Mouse (Mus musculus): Measurements from ENCODE around the gene Trpc5. TPM values are rescaled to one million over a fixed set of nuclear protein-coding genes. Genes with fewer than 3 reads are reported as not detected.

Gene Trpc5
- polyA plus RNA-seq (2012; rRNA removed): 0.22 and 0.24 TPM in 2 replicates

DNA sequence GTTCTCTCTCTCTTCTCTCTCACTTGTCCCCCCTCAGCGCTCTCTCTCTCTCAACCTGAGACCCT is at the start of gene Trpc5:
Trpc5 (minus strand) TSS at position 39 of the 65 bp plus-strand sequence.

DNA sequence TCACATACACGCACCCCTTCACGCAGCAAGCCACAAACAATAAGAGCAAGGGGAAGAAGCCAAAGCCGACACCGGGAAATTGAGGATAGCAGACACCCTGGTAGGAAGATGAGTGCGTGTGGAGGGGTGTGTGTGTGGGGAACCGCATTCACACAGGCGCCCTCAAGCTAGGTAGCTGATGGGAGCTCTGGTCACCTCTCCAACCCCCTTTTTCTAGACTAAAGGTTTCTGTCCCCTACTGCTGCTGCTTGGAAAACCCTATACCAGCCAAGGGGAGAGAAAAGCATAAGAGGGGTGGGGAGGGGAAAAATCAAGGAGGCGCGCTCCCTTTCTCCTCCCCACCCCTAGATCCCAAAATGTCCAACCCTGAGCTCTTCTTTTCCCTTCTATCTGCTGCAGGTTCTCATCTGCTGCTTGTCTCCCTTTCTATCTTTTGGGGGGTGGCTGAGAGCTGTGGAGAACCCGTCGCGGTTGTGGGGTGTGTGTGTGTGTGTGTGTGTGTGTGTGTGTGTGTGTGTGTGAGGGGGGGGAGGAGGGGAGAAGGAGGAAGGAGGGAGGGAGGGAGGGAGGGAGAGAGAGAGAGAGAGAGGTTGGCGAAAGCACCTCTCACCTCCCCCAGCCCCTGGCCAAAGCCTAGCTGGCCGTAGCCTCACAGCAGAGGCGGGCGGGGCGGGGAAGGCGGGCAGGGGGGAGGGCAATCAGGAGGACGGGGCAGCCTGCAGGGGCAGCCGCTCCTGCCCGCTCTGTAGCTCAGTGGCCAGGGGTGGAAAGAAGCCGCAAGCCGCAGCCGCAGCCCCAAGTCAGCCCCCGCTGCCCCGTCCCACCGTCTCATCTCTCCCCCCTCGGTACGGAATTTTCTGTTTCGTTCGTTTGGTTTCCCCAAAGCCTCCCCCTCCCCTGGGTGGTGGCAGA is 483 bp upstream of the Trpc5 start, which contains the start of gene Rtl4:
Rtl4 (plus strand) TSS at position 701 of the 912 bp plus-strand sequence.

DNA sequence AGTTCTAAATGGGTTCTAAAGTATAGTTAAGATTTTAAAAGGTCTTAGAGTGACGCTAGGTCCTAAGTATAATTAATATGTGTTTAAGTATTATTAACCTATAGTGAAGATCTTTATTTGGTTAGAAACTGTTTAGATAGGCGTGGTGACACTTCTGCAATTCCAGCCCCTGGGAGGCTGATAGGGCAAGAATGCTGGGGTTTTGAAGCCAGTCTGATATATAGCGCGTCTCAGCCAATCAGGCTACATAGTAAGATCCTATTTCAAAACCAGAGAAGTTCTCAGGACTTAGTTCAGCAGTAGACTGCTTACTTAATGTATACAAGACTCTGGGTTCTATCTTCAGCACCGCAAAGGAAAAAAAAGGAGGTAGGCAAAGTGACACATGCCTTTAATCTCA is 231.7 kb downstream of the Trpc5 start, which contains the start of gene Trpc5os:
Trpc5os (plus strand) TSS at position 301 of the 400 bp plus-strand sequence.

Other genes with a start within 250 kb of the Trpc5 start
- 0.01 and 0.02 TPM in 2 replicates for gene Trpc5os, start 231.6 kb downstream of the Trpc5 start, polyA plus RNA-seq (2012; rRNA removed)
- 0.04 and 0.24 TPM in 2 replicates for gene Rtl4, start 727 bp upstream of the Trpc5 start, polyA plus RNA-seq (2012; rRNA removed)